Mouse (Mus musculus) embryonic stem cell, embryonic (primary cell): ENCODE measurements at regions not wholly inside any gene's neighbourhood (a gene's known extent, or its start where the extent isn't known, plus 50 kb on each side); places are given as distances from the start of the nearest gene placed in this dataset.

Experiments used
- CTCF ChIA-PET, 4 experiments: fragments of 300-600 bp in 2 of 4; fragments of 350-600 bp in 2 of 4; sonication (Branson Sonifier 250); formaldehyde crosslinking; loops; one replicate each; lab custom pipeline; 2022; ENCODE audit warnings: inconsistent platforms in 2 of 4; lab: Charles Lee
- POLR2A ChIA-PET, 4 experiments: fragments of 300-600 bp in 2 of 4; fragments of 350-600 bp in 2 of 4; sonication (Branson Sonifier 250); formaldehyde crosslinking; loops; one replicate each; lab custom pipeline; 2022; ENCODE audit warnings: antibody characterized with exemption in 4 of 4, inconsistent platforms in 1 of 4; lab: Charles Lee

DNA sequence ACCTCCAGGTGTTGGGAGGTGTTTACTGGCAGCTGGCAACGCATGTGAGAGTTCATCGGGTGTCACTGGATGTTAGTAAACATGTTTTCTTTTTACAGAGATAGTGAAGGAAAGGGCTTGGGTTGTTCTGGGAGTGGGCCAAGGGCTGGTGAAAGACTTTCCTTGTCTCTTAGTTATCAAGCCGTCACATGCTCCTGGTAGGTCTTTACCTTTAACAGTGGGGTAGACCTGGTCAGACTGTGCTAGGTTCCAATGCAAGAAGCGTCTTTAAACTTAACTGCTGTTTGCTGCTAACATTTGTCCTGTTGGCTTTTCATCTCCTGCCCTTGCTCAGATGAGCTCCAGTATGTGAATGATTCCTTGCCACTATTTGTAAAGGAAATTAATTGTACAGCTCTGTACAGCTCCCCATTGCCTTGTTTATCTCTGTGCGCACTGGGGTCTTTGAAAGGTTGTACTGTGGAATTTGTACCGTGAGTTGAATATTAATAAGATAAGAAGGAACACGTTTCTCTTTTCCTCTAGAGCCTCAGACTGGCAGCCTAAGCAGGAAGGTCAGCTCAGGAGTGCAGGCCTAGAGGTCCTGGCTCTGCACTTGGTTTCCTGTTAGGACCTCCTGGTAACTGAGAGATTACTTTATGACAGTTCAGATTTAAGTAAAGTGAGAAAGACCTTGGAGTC is 318.3 kb downstream of the Klf5 start:
- POLR2A ChIA-PET: no interaction called here
- CTCF ChIA-PET: interaction anchor here in 1 of 4 experiments (0.7 kb wide), 1 partner anchor 19 kb away, joined by 3 read pairs; no protein-coding TSS in a partner anchor

DNA sequence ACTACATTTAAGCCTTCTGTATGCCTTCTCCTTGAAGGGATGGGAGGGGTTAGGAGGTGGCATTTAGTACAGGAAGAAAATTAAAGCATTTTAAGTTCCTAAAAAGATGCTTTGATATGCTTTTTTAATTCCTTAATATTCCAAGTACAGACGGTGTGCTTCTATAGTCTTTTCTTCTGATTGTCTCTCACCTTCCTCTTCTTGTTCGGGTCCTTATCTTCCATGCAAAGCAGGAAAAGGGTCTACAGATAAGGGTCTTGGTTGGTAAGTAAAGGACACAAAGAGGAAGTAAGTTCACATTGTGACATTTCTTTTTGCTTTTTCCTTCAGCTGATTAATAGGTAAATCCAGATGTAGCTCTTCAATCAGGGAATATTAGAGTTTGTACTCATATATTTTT is 318.9 kb downstream of the Klf5 start:
- CTCF ChIA-PET: no interaction called here
- POLR2A ChIA-PET: no interaction called here

DNA sequence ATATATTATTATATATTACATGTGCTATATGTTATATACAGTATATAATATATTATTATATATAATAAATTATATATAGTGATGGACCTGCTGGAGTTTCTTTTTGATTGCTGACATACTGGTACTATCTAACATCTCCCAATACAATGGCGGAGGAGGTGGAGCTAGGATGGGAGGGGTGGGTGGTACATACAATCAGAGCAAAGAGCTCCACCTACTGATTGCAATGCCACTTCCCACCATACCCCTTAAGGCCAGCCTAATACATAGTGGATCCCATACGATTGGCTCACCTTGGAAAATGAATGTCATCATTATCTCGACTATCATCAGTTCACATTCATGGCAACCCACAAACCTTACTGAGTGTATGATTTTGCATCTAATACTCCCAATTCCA is 323.0 kb downstream of the Klf5 start:
- POLR2A ChIA-PET: no interaction called here

DNA sequence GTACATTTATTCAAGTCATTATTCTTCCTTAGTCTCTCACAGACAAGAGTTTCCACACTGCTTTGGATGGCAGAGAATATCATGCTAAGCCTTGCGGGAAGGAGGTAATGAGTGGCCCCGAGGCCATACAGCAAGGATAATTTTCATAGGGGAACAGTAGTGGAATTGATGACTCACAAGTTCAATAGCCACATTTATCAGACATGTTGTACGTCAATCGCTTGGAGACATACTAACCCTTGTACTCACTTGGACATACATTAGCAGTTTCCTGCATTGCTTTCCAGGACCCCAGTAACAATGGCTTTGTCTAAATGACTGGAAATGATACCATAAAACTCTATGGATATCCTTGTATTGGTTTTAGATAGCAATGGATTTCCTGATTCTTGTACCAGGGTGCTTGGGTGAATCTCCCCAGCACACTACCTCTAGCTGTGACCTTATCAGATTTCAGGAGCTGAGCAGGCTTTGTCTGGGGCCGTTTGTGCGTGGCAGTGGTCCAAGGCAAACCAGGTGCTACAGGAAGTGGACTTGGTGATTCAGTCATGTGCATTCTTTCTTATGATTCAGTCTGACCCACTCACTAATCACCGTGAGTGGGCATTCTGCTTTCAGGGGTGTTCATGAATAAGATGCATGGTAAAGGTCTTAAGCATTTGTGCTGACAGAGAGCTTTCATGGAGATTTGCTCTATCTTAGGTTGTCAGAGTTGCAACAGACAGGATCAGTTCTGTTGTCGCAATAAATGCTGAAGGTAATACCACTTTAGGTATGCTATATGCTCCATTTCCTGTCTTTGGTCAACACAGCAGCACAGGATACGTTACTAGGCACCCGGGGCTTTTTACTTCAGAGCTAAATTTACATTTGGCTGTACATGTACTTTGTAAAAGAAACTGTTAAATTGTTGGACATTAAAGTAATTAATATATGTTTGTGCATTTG is 326.2 kb downstream of the Klf5 start:
- ChIA-PET CTCF (no interaction called here), POLR2A (interaction anchor here in 1 of 4 experiments (0.5 kb wide), 1 partner anchor 319 kb away, joined by 3 read pairs; no protein-coding TSS in a partner anchor)

More for the DNA sequence above, 323.0 kb downstream of the Klf5 start:
- CTCF ChIA-PET: interaction anchor here in 2 of 4 experiments (1.0 to 1.5 kb wide), 2 partner anchors 479 kb away, joined by 3 to 5 read pairs; no protein-coding TSS in a partner anchor

DNA sequence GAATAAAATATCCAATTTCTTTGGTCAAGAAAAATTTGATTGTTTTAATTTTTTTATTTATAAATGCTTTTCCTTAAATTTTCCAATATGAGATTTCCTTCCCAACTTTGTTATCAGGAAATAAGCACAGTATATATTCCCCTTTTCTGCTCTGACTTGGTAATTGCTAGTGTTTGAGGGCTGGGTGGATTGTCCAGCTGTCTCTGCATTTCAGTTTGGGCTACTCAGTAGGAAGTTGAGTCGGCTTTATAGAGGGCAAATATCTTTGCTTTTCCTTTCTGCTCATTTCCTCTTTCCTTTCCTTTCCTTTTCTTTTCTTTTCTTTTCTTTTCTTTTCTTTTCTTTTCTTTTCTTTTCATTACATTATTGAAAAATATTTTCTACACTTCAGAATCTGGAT is 329.1 kb downstream of the Klf5 start:
- ChIA-PET POLR2A (interaction anchor here in 2 of 4 experiments (0.6 kb wide), 2 partner anchors 81 to 293 kb away, joined by 3 to 4 read pairs; no protein-coding TSS in a partner anchor), CTCF (no interaction called here)

DNA sequence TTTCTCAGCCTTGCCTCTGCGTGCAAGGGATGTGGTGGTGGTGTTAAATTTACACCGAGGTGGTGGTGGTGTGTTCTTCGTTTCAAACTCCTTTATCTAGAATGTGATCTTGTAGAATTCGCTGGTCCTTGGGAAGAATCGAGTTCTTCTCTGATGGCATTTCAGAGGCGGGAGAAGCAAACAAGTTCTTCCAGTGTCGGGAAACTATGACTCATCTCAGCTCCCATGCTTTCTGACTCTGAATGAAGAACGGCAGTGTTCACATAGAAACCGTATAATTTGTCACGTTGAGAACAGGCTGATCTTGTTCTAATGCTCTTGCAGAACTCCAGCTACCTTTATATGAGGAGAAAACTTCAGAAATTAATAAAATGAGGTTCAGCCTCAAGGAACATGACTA is 332.6 kb downstream of the Klf5 start:
- POLR2A ChIA-PET: interaction anchor here in 1 of 4 experiments (0.6 to 0.7 kb wide), 2 partner anchors 52 to 460 kb away, joined by 4 to 5 read pairs; no protein-coding TSS in a partner anchor
- CTCF ChIA-PET: no interaction called here

DNA sequence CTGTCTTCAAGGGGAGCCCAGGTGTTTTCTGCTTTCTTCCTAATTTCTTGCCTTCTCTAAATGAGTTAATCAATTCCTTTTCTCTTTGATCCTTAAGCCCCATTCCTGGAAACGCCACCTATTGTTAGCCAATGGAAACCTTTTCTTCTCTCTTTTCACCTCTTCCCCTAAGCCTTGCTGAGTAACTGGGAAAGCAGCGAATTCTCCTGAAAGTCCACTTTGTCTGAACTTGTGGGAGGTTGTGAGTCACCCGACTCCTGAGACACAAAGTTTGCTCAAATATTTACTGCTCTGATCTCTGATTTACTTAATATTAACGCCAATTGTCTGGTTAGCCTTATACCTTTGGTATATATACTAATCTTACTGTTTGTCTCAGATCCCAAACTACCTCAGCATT is 334.0 kb downstream of the Klf5 start:
- CTCF ChIA-PET: no interaction called here
- POLR2A ChIA-PET: no interaction called here

DNA sequence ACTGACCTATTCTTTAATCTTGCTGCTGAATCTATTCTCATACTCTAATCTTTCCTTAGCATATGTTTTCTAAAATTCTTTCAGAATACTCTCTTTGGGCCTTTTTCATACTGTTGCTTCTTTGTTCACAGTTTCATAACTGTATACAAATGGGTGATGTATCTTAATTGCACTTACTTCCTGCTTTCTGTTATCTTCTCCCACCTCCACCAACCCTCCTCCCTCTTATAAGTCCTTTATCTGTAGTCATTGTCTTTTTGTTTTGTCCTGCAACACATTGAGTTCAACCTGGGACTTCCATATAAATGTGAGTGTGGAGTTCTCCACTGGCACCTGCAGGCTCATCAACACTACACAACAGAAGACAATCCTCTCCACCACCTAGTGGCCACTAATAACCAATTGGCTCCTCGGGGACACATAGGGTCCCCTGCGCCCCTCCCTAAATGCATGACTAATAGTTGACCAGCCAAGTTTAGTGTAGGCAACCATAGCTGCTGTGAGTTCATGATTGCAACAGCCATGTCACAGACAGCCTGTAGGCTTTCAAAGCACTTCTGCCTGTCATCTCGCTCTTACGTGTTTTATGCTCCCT is 337.2 kb downstream of the Klf5 start:
- ChIA-PET POLR2A (no interaction called here), CTCF (interaction anchor here in 1 of 4 experiments (0.6 kb wide), 1 partner anchor 19 kb away, joined by 3 read pairs; no protein-coding TSS in a partner anchor)

DNA sequence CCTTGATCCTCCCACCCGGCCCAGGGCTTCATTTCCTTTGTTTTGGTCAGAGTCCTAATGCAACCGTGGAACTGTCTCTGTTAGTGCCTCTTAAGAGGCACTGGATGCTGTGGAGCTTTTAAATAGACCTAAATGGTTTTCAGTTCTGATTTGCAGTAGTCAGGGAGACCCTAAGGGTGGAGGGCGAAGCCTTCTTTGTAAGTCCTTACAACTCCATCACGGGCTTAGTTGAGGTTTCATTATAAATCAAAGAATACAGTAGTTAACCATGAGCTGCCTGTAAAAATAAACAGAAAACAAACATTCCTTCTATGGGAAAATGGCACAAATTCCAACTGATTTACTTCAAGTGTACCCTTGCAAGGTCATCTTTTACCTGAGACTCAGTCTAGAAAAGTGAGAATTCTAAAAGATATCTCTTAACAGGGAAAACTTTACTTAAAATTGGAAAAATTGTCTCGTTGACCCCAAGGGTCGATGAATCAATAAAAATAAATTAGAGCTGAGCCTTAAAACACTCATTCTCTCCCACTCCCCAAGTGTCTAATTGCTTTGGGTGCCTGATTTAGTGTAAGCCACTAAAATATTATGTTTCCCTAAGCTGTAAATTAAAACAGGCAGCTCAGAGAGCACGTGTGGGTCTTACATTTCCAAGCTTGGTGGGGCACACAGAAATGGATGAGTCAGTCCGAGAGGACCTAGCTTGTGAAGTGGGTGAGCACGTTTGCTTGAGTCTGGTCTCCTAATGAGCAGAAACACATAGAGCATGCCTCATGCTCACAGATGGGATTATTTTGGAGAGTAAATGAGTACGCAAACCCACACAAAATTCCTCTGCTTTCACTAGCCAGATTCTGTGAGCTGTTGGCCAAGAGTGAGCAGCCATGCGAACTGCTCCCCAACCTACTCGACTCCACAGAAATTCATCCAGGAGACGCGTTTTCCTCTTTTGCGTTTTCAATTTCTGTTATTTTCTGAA is 343.3 kb downstream of the Klf5 start:
- CTCF ChIA-PET: no interaction called here
- POLR2A ChIA-PET: no interaction called here

DNA sequence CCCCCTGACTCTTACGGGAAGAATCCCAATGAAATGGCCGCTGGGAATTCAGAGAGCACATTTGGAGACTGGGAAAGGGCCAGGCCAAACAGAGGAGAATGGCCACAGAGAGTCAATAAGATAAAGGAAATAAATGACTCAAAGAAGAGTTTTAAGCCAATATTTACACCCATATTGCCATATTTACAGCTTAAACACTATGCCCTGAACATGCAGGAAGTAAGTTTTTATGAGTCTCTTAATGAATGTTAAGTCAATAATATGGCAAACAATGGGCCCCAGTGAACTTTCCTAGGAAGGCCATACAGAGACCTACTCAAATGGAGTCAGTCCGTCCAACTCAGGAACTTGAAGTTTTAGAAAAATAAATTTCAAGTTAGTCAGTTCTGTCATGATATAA is 347.8 kb downstream of the Klf5 start:
- ChIA-PET POLR2A (no interaction called here), CTCF (no interaction called here)

DNA sequence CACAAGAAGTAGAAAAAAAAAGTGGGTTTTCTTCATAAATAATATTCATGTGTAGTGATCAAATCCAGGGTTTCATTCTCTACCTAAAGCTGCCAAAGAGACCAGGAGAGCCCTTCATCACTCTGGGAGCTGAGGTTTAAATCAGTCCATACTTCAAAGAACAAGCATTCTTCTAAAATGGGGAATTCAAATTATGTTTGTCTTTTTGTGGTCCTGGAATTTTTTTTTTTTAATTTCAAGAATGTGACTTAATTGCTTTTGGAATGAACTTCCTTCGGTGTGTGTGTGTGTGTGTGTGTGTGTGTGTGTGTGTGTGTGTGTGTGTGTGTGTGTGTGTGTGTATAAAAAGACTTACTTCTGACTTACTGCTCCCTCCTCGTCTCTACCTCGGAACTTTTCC is 375.9 kb downstream of the Klf5 start:
- CTCF ChIA-PET: no interaction called here
- POLR2A ChIA-PET: no interaction called here

DNA sequence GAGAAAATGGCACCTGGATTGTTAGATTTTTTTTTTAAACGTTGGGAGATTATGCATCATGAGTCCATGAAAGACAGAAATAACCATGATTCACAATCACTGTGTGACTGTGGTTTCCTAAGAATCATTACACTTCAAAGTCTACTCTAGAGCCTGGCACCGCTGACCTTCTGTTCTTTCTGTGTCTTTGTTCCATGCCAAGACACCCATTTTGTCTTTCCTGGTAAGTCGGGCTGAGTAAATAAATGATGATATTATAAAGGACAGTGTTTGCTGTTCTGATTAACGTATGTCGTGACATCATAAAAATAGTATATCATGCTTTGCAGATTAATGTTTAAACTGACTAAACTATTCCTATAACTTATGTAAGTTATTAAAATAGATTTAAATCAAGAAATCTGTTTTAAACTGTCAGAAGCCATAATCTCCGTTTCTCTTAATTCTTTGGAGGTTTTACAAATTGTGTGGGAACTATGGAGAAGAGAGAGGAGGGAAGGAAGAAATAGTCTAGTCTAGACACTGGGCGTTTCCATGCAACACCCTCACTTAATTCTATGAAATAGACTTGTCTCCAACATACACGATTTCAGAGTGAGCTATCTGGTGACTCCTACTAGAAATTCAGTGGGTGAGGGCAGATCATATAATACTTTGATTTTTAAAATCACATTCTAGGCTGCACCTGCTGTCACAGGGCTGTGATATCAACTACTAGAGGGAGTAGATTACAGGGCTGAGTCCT is 388.7 kb downstream of the Klf5 start:
- ChIA-PET POLR2A (no interaction called here), CTCF (no interaction called here)

DNA sequence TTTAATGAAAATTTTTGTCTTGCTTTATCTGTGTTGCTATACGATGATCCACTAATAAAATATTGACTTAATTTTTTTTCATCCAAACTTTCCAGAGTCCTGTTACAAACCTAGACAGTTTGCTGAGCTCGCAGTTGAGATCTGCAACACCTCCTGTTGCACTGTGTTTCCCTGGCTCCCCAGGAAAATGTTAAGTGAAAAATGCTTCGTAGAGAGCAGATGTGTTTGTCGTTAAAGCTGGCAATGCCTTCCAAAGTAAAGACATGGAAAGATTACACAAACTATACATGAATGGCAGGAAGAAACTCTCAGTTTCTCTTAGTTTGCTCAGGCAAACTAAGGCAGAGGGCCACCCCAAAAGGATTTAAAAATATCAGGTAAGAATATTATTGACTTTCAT is 389.9 kb downstream of the Klf5 start:
- CTCF ChIA-PET: no interaction called here
- POLR2A ChIA-PET: no interaction called here

DNA sequence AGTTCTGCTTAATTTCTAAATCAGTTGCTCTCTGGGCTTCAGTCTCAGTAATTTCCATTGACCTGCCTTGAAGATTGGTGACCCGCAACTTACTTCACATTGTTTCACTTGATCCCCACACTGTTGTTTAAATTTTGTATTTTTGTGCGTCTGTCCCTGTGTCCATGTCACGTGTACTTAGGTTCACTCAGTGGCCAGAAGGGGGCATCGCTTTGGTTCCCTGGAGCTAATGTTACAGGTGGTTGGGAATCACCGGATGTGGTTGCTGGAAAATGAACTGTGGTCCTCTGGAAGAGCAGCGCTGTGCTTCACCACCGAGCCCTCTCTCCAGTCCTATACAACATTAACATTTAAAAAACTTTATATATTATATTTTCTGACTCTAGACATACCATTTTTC is 397.8 kb downstream of the Klf5 start:
- CTCF ChIA-PET: interaction anchor here in 1 of 4 experiments (0.5 to 0.6 kb wide), 2 partner anchors 197 to 398 kb away, joined by 3 read pairs; partner anchors contain the start of gene Klf5

DNA sequence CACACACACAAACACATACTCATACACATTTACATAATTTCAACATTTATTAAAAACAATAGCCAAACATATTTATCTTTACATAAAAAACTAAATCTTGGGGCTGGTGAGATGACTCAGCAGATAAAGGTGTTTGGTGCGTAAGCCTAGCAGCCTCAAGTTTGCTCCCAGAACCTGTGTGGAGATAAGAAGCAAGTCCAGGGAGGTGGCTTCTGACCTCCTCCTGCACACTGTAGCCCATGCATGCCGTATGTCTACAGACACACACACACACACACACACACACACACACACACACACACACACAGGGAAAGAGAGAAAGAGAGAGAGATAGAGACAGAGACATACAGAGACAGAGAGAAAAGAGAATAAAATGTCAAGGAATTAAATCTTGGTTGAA is 401.1 kb downstream of the Klf5 start:
- POLR2A ChIA-PET: interaction anchor here in 1 of 4 experiments (0.6 kb wide), 1 partner anchor 108 kb away, joined by 3 read pairs; no protein-coding TSS in a partner anchor

More for the DNA sequence above, 397.8 kb downstream of the Klf5 start:
- POLR2A ChIA-PET: interaction anchor here in 1 of 4 experiments (0.6 kb wide), 1 partner anchor 1900 kb away, joined by 3 read pairs; no protein-coding TSS in a partner anchor

DNA sequence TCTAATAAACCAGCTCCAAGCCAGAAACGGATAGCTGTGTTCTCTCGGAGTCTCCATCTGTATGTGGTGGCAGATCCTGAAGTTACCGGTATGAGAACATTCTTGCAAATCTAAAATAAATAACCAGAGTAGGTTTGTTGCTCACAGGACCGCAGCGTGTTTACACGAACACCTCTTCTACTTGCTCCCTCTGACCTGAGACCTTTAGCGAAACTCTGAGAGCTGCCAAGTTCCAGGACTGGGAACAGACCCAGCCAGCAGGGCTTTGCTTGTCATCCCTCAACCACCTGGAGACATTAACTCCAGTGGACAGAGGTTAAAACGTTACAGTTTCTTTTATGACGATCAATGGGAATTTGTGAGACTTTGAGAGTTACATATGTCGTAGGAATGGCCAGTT is 407.5 kb downstream of the Klf5 start:
- ChIA-PET POLR2A (no interaction called here), CTCF (interaction anchor here in 1 of 4 experiments (1.0 kb wide), 1 partner anchor 189 kb away, joined by 3 read pairs; no protein-coding TSS in a partner anchor)

More for the DNA sequence above, 401.1 kb downstream of the Klf5 start:
- CTCF ChIA-PET: no interaction called here

DNA sequence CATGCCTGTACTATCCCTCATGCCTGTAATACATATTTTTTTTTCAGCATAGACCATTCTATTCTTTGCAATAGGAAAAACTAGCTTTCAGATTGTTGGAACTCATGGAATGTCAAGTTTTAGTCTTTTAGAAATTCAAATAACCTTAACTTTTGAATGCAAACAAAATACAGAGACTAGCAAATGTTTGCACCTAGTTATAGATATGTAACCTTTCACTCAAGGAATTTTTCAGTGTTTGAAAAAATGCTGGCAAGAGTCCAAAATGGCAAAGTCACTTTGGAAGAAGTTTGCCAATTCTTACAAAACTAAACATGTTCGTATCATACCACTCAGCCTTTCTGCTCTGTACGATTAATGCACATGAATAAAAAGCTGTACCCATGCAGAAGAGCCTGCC is 409.6 kb downstream of the Klf5 start:
- POLR2A ChIA-PET: no interaction called here

More for the DNA sequence above, 409.6 kb downstream of the Klf5 start:
- CTCF ChIA-PET: interaction anchor here in 1 of 4 experiments (0.6 kb wide), 1 partner anchor 11 kb away, joined by 3 read pairs; no protein-coding TSS in a partner anchor
